ENCODE assay signal across 20 mouse cellular contexts in the genomic region with DNA sequence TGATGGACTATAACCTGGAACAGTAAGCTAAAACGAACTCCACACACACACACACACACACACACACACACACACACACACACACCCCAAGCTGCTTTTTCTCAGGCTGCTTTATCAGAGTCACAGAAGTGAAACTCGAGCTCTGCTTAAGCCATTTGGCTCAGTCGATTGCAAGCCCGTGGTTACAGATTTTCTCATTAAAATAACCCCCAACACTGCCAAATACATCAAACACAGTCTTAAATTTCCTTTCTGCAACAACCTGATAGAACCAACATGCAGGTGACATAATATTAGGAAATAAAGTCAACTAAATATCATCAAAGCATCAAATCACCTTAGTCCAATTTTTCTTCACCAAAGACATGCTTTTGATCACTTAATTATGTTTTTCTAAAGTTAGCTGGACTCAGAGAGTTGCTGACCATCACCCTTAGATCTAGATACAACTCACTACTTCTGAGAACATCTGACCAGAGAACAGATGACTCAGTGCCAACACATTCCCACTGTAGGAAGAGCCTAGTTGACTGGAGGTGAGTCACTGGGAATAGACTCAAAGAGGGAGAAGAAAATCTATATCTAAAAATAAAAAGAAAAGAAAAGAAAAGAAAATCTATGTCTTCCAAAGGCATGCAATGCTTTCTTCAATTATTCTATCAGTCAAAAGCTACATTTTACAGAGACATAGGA.
"Had no signal": no experiment of that assay in that cellular context is flagged by ENCODE, and none has a peak within 500 bp of the region (broad histone marks: within the 10 kb centered on the region; RNA-seq: fewer than 3 reads in every experiment).

No protein-coding gene starts in this region.

- H3K36me3 ChIP-seq: limb, embryonic 10.5 days; limb, embryonic 13.5 days; liver, embryonic 12.5 days; liver, embryonic 15.5 days; lung, embryonic 15.5 days; midbrain, embryonic 10.5 days; midbrain, embryonic 13.5 days had no signal

- H3K4me1 ChIP-seq: liver, embryonic 12.5 days; liver, embryonic 15.5 days; megakaryocyte, embryonic 14.5 days; midbrain, embryonic 10.5 days; midbrain, embryonic 13.5 days had no signal

- H3K4me2 ChIP-seq: limb, embryonic 13.5 days; liver, embryonic 12.5 days; liver, embryonic 15.5 days; lung, embryonic 15.5 days; midbrain, embryonic 13.5 days had no signal

- H3K9ac ChIP-seq: limb, embryonic 13.5 days; liver, embryonic 12.5 days; liver, embryonic 15.5 days; lung, embryonic 15.5 days; midbrain, embryonic 13.5 days had no signal

- DNase-seq: kidney, adult 9 months; kidney, postnatal 14 days; layer of hippocampus, adult 9-11 months; liver; lung, adult 18-20 months; lung, postnatal 10 days; lung, postnatal 36 days; thymus, adult 2 months; thymus, postnatal 25 days had no signal

- H3K27ac ChIP-seq: layer of hippocampus, adult 2 months; limb, embryonic 10.5 days; limb, embryonic 13.5 days; liver, embryonic 12.5 days; liver, embryonic 15.5 days; lung, embryonic 15.5 days; midbrain, embryonic 10.5 days; midbrain, embryonic 13.5 days; stomach, postnatal 0 days had no signal

- H3K4me3 ChIP-seq: layer of hippocampus, adult 2 months; limb, embryonic 10.5 days; limb, embryonic 13.5 days; liver, embryonic 12.5 days; liver, embryonic 15.5 days; lung, embryonic 15.5 days; megakaryocyte, embryonic 14.5 days; midbrain, embryonic 10.5 days; midbrain, embryonic 13.5 days had no signal

- ATAC-seq: liver, embryonic 12.5 days; midbrain, embryonic 13.5 days; midbrain, embryonic 16.5 days had no signal

- H3K27me3 ChIP-seq: limb, embryonic 13.5 days; liver, embryonic 12.5 days; liver, embryonic 15.5 days; lung, embryonic 15.5 days; megakaryocyte, embryonic 14.5 days; midbrain, embryonic 13.5 days had no signal

- H3K9me3 ChIP-seq: limb, embryonic 10.5 days; limb, embryonic 13.5 days; liver, embryonic 12.5 days; midbrain, embryonic 10.5 days; midbrain, embryonic 13.5 days had no signal
